Mouse (Mus musculus): ENCODE measurements around the gene Tbc1d16. TPM values are rescaled to one million over a fixed set of nuclear protein-coding genes. Genes with fewer than 3 reads are reported as not detected.
"Not testable (repeated sequence)": the region's sequence is repeated elsewhere in the genome, so short reads cannot be mapped to it uniquely, and the experiment has no call there.

Tbc1d16 gene
- polyA plus RNA-seq, 1 experiment from 2014 or later = 13.6 TPM

DNA sequence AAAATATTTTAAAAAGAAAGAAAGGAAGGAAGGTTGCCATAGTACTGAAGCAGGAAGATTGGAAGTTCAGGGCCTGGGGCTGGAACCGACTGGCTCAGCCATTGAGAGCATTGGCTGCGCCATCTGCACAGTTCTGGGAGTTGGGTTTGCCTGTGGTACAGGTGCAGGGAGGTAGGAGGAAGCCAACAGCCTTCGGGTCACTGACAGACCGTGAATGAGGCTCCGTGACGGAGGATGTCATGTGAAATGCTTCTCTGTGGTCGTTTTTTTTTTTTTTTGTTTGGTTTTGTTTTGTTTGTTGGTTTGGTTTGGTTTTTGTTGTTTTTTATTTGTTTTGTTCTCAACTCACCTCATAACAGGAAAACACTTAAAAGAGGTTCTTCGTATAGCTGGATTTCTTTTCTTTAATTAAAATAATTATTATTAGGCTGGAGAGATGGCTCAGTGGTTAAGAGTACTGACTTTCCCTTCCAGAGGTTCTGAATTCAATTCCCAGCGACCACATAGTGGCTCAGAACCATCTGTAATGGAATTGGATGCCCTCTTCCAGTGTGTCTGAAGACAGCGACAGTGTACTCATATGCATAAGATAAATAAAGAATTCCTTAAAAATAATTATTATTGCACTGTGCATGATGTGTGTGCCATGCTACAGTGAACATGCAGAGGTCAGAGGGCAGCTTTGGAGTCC is 119.6 kb downstream of the Tbc1d16 start:
- Histone ChIP-seq H3K9me3 (replicated peaks; ENCODE audit: control insufficient read depth, low read length) (no peaks in the 10 kb centered on the region), H3K27me3 (ENCODE audit: control insufficient read depth, insufficient read depth, low read length) (no peaks in the 10 kb centered on the region), H3K4me3 (replicated peaks; ENCODE audit: low read length) (no peak overlapping the region), H3K27ac (ENCODE audit: low read length) (no peak overlapping the region), H3K9ac (ENCODE audit: low read length) (no peak overlapping the region), H3K36me3 (ENCODE audit: control insufficient read depth, insufficient read depth, low read length) (no peaks in the 10 kb centered on the region), H3K4me2 (ENCODE audit: low read depth, low read length) (no peak overlapping the region), H3K4me1 (ENCODE audit: control insufficient read depth, insufficient read depth, low read length) (peaks cover 11% of the 10 kb centered on the region; the same call in 1 of the 2 replicates)
- no peak for ATAC-seq (ENCODE audit: insufficient read depth, low FRiP score)
- 82% methylated on average over 10 of the region's 10 CpGs for WGBS

DNA sequence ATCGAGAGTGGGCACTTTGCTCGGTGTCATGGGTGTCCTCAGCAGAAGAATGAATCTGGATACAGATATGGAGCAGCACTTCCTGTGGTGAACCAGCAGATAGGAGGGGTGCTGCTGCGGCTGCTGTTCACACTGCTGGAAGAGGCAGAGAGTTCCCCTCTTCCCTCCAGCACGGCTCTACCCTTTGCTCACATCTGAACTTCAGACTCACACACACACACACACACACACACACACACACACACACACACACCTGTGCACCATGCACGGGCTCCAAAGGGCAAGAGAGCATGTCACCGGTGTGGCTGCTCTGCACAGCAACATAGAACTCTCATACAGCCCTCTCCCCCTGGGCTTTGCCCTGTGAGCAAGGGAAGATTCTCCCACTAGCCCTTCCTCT is 122.0 kb downstream of the Tbc1d16 start:
- 0 out of 2 replicates have a peak, but pooled peaks have one; percentile 37 for ATAC-seq (ENCODE audit: insufficient read depth, low FRiP score)
- Histone ChIP-seq H3K9ac (ENCODE audit: low read length) (no peak overlapping the region; the same call in 1 of the 2 replicates), H3K4me1 (ENCODE audit: control insufficient read depth, insufficient read depth, low read length) (peaks cover 11% of the 10 kb centered on the region; the same call in 1 of the 2 replicates), H3K9me3 (replicated peaks; ENCODE audit: control insufficient read depth, low read length) (no peaks in the 10 kb centered on the region), H3K4me2 (ENCODE audit: low read depth, low read length) (no peak overlapping the region), H3K27ac (ENCODE audit: low read length) (no peak overlapping the region), H3K36me3 (ENCODE audit: control insufficient read depth, insufficient read depth, low read length) (no peaks in the 10 kb centered on the region), H3K4me3 (replicated peaks; ENCODE audit: low read length) (no peak overlapping the region), H3K27me3 (ENCODE audit: control insufficient read depth, insufficient read depth, low read length) (no peaks in the 10 kb centered on the region)
- WGBS = 33% methylated on average over 6 of the region's 6 CpGs

DNA sequence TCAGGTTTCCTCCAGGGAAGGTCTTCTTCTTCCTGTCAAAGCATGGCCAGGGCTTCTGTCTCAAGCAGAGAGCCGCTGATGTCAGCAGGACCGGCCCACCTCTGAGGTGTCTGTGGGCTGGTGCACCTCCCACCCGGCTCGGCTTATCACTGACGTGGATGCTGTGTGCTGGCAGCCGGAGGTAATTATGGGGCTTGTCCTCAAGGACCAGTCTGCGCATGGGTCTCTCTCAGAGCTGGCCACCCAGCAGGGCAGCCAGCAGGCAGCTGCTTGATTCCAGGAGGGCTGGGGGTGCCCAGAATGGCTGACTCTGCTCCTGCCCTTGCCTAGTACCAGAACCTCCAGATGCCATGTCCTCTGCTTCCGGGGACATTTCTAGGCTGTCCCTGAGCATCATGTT is 122.6 kb downstream of the Tbc1d16 start:
- H3K4me2 ChIP-seq (ENCODE audit: low read depth, low read length) = no peak overlapping the region
- H3K4me1 ChIP-seq (ENCODE audit: control insufficient read depth, insufficient read depth, low read length) = peaks cover 11% of the 10 kb centered on the region; the same call in 1 of the 2 replicates
- ATAC-seq (ENCODE audit: insufficient read depth, low FRiP score) = 0 out of 2 replicates have a peak, but pooled peaks have one; percentile 9
- 31% methylated on average over 8 of the region's 8 CpGs for WGBS
- H3K27me3 ChIP-seq (ENCODE audit: control insufficient read depth, insufficient read depth, low read length) = no peaks in the 10 kb centered on the region
- no peaks in the 10 kb centered on the region for H3K36me3 ChIP-seq (ENCODE audit: control insufficient read depth, insufficient read depth, low read length)
- no peak overlapping the region; the same call in 1 of the 2 replicates for H3K9ac ChIP-seq (ENCODE audit: low read length)
- no peak overlapping the region for H3K4me3 ChIP-seq (replicated peaks; ENCODE audit: low read length)
- no peak overlapping the region for H3K27ac ChIP-seq (ENCODE audit: low read length)
- H3K9me3 ChIP-seq (replicated peaks; ENCODE audit: control insufficient read depth, low read length) = no peaks in the 10 kb centered on the region

DNA sequence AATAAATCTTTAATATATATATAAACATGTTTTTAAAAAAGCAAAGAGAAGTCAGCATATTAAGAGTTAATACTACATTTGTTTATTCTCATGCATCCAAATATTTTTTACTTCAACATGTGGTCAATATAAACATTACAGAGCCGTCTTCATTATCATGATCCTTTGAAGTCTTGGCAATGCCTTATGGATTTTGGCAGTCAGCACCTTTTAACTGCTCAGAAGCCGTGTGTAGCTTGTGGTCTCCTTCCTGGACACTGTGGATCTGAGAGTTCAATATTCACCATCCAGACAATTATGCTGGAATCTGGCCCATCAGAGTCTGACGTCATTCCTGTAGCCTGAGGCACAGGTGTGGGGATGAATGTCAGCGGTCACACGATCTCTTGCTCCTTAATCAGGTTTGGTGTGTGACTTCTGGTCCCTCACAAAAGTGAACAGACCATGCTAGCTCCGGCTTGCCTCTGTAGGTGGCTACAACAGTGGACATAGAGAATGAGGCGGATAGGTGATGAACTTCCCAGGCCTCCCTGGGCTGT is 123.2 kb downstream of the Tbc1d16 start:
- peaks cover 11% of the 10 kb centered on the region; the same call in 1 of the 2 replicates for H3K4me1 ChIP-seq (ENCODE audit: control insufficient read depth, insufficient read depth, low read length)
- ATAC-seq (ENCODE audit: insufficient read depth, low FRiP score) = no peak
- no peak overlapping the region for H3K4me3 ChIP-seq (replicated peaks; ENCODE audit: low read length)
- H3K9ac ChIP-seq (ENCODE audit: low read length) = no peak overlapping the region
- no peaks in the 10 kb centered on the region for H3K9me3 ChIP-seq (replicated peaks; ENCODE audit: control insufficient read depth, low read length)
- no peaks in the 10 kb centered on the region for H3K36me3 ChIP-seq (ENCODE audit: control insufficient read depth, insufficient read depth, low read length)
- WGBS = 52% methylated on average over 7 of the region's 7 CpGs
- no peak overlapping the region for H3K4me2 ChIP-seq (ENCODE audit: low read depth, low read length)
- H3K27ac ChIP-seq (ENCODE audit: low read length) = no peak overlapping the region
- no peaks in the 10 kb centered on the region for H3K27me3 ChIP-seq (ENCODE audit: control insufficient read depth, insufficient read depth, low read length)

DNA sequence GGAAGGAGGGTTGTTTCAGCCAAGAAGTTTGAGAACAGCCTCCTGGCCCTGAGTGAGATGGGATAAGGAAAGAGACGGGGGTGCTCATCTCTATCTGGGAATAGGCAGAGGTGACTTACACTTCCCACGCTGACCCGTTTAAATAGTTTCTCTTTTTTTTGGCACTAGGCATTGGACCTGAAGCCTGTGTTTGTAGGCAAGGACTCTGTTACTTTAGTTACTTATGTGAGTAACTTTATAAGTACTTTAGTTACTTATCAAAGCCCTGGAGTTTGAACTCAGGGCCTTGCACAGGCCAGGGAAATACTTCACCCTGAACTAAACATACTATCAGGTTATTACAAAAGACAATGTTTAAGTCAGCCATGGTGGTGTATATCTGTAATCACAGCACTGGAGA is 124.3 kb downstream of the Tbc1d16 start:
- Histone ChIP-seq H3K9ac (ENCODE audit: low read length) (no peak overlapping the region), H3K4me3 (replicated peaks; ENCODE audit: low read length) (no peak overlapping the region), H3K27ac (ENCODE audit: low read length) (no peak overlapping the region), H3K4me1 (ENCODE audit: control insufficient read depth, insufficient read depth, low read length) (peaks cover 5% of the 10 kb centered on the region; the same call in 1 of the 2 replicates), H3K27me3 (ENCODE audit: control insufficient read depth, insufficient read depth, low read length) (no peaks in the 10 kb centered on the region), H3K4me2 (ENCODE audit: low read depth, low read length) (no peak overlapping the region), H3K36me3 (ENCODE audit: control insufficient read depth, insufficient read depth, low read length) (no peaks in the 10 kb centered on the region), H3K9me3 (replicated peaks; ENCODE audit: control insufficient read depth, low read length) (no peaks in the 10 kb centered on the region)
- WGBS = 88% methylated on average over 3 of the region's 3 CpGs
- no peak for ATAC-seq (ENCODE audit: insufficient read depth, low FRiP score)

DNA sequence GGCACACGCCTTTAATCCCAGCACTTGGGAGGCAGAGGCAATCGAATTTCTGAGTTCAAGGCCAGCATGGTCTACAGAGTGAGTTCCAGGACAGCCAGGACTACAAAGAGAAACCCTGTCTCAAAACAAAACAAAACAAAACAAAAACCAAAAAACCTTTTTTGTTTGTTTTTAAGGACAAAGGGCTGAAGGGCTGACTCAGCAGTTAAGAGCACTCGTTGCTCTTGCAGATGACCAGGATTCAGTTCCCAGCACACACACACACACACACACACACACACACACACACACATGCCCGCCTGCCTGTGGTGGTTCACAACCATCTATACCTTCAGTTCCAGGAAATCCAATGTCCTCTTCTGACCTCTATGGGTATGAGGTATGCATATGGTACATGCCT is 127.9 kb downstream of the Tbc1d16 start:
- H3K9me3 ChIP-seq (replicated peaks; ENCODE audit: control insufficient read depth, low read length); H3K9ac ChIP-seq (ENCODE audit: low read length); H3K4me1 ChIP-seq (ENCODE audit: control insufficient read depth, insufficient read depth, low read length); H3K27ac ChIP-seq (ENCODE audit: low read length); H3K36me3 ChIP-seq (ENCODE audit: control insufficient read depth, insufficient read depth, low read length); H3K4me3 ChIP-seq (replicated peaks; ENCODE audit: low read length); H3K27me3 ChIP-seq (ENCODE audit: control insufficient read depth, insufficient read depth, low read length); ATAC-seq (ENCODE audit: insufficient read depth, low FRiP score); H3K4me2 ChIP-seq (ENCODE audit: low read depth, low read length): not testable (repeated sequence)
- WGBS = 63% methylated on average over 4 of the region's 4 CpGs

DNA sequence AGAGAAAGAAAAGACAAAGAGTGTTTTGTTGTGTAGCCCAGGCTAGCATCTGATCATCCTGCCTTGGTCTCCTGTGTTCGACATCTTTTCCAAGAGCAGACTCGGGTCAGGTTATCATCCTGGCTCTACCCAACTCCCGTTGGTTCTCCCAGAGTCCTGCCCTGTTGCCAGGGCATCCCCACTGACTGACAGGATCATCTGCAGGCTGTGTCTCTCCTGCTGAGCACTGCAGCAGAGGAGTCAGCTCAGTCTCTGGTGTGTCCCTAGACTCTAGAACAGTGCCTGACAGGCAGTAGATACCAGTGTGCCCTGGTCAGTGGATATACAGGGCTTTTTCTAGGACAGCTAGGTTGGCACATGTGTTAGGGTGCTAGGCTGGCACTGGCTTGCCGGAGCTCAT is 130.1 kb downstream of the Tbc1d16 start:
- Histone ChIP-seq H3K4me1 (ENCODE audit: control insufficient read depth, insufficient read depth, low read length) (no peaks in the 10 kb centered on the region), H3K27me3 (ENCODE audit: control insufficient read depth, insufficient read depth, low read length) (no peaks in the 10 kb centered on the region), H3K4me3 (replicated peaks; ENCODE audit: low read length) (no peak overlapping the region), H3K27ac (ENCODE audit: low read length) (no peak overlapping the region), H3K9me3 (replicated peaks; ENCODE audit: control insufficient read depth, low read length) (no peaks in the 10 kb centered on the region), H3K36me3 (ENCODE audit: control insufficient read depth, insufficient read depth, low read length) (no peaks in the 10 kb centered on the region), H3K4me2 (ENCODE audit: low read depth, low read length) (no peak overlapping the region), H3K9ac (ENCODE audit: low read length) (no peak overlapping the region)
- ATAC-seq (ENCODE audit: insufficient read depth, low FRiP score) = no peak
- 67% methylated on average over 4 of the region's 4 CpGs for WGBS

DNA sequence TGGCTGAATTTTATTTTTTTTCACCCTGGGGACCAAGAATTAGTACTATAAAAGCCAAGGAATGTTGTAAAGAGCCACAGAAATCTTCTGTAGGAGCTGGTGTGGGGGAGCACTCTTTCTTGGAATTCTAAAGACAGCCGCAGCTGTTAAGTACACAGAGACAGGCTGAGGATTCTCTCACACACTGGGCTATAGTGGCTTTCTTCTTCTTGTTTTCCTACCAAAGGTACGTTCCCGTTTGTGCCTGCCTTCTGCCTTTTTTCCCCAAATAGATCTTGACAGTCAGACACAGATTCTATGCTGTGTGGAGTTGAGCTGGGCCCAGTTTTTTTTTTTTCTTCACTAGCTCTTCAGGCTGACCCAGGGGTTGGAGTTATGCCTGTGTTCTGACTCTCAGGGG is 132.9 kb downstream of the Tbc1d16 start:
- Histone ChIP-seq H3K9me3 (replicated peaks; ENCODE audit: control insufficient read depth, low read length) (no peaks in the 10 kb centered on the region), H3K27ac (ENCODE audit: low read length) (no peak overlapping the region), H3K9ac (ENCODE audit: low read length) (no peak overlapping the region), H3K36me3 (ENCODE audit: control insufficient read depth, insufficient read depth, low read length) (no peaks in the 10 kb centered on the region), H3K4me2 (ENCODE audit: low read depth, low read length) (no peak overlapping the region), H3K4me3 (replicated peaks; ENCODE audit: low read length) (no peak overlapping the region), H3K4me1 (ENCODE audit: control insufficient read depth, insufficient read depth, low read length) (peaks cover 5% of the 10 kb centered on the region; the same call in 1 of the 2 replicates), H3K27me3 (ENCODE audit: control insufficient read depth, insufficient read depth, low read length) (no peaks in the 10 kb centered on the region)
- no peak for ATAC-seq (ENCODE audit: insufficient read depth, low FRiP score)
- WGBS = 40% methylated on average over 3 of the region's 3 CpGs

DNA sequence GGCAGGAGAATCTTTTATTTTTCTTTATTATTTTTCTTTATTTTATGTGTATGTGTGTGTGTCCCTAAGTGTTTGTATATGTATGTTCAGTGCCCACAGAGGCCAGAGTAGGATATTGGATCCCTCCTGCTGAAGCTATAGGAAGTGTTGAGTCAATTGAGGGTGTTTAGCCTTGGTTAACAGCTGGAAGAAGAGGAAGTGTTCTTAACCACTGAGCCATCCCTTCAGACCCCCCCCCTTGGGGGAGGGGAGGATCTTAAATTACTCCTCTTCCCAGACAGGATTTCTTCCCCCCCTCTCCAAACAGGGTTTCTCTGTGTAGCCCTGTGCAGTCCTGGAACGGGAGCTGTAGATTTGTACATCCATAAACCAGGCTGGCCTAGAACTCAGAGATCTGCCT is 135.0 kb downstream of the Tbc1d16 start:
- Histone ChIP-seq H3K27ac (ENCODE audit: low read length) (no peak overlapping the region), H3K27me3 (ENCODE audit: control insufficient read depth, insufficient read depth, low read length) (peaks cover 14% of the 10 kb centered on the region), H3K9me3 (replicated peaks; ENCODE audit: control insufficient read depth, low read length) (no peaks in the 10 kb centered on the region), H3K9ac (ENCODE audit: low read length) (no peak overlapping the region), H3K4me3 (replicated peaks; ENCODE audit: low read length) (no peak overlapping the region), H3K4me2 (ENCODE audit: low read depth, low read length) (no peak overlapping the region), H3K4me1 (ENCODE audit: control insufficient read depth, insufficient read depth, low read length) (peaks cover 23% of the 10 kb centered on the region), H3K36me3 (ENCODE audit: control insufficient read depth, insufficient read depth, low read length) (no peaks in the 10 kb centered on the region)
- no peak for ATAC-seq (ENCODE audit: insufficient read depth, low FRiP score)
- WGBS = 83% methylated on average over 1 of the region's 1 CpGs
